Mouse (Mus musculus): ENCODE data around the gene Srsf1. TPM values are rescaled to one million over a fixed set of nuclear protein-coding genes. Genes with fewer than 3 reads are reported as not detected.
A peak's percentile ranks its signal among the peaks of the same experiment; 100 is the strongest.

Gene Srsf1
- polyA plus RNA-seq, 1 experiment, result 143 TPM

- TF ChIP-seq MAX (IDR thresholded peaks at IDR 0.05) (no peak), USF1 (IDR thresholded peaks at IDR 0.05; ENCODE audit: low read depth) (no peak), MYOD1 (IDR thresholded peaks at IDR 0.05; ENCODE audit: control insufficient read depth, insufficient read length, low read depth) (no peak)
Measured at GRCm38 (mm10) chr11:88090293-88090692, 43.1 kb downstream of the Srsf1 start.

GRCm38 (mm10) chr11:88091949-88092348 is 44.8 kb downstream of the Srsf1 start:
- H3K79me3 ChIP-seq (ENCODE audit: low read depth), result no peaks in the 10 kb centered on the region
- no peaks in the 10 kb centered on the region for H3K36me3 ChIP-seq (ENCODE audit: control insufficient read depth, insufficient read depth)
- H3ac ChIP-seq (ENCODE audit: control insufficient read depth, insufficient read length, low read depth), result no peak overlapping the region
- no peak overlapping the region for H3K4me3 ChIP-seq (ENCODE audit: insufficient read depth, poor library complexity, severe bottlenecking)
- H3K27me3 ChIP-seq (ENCODE audit: control insufficient read depth, insufficient read depth, insufficient read length), result no peaks in the 10 kb centered on the region
- no peak for TF ChIP-seq MYOD1 (IDR thresholded peaks at IDR 0.05; ENCODE audit: control insufficient read depth, insufficient read length, low read depth)
- TF ChIP-seq FOSL1 (IDR thresholded peaks at IDR 0.05; ENCODE audit: insufficient read depth, low read length, poor library complexity, severe bottlenecking), result no peak
- no peak for TF ChIP-seq MAX (IDR thresholded peaks at IDR 0.05)
- TF ChIP-seq USF1 (IDR thresholded peaks at IDR 0.05; ENCODE audit: low read depth), result no peak
- TF ChIP-seq MYOG (IDR thresholded peaks at IDR 0.05; ENCODE audit: control insufficient read depth, extremely low read depth, insufficient read length), result no peak
- TF ChIP-seq CTCF (IDR thresholded peaks at IDR 0.05; ENCODE audit: control insufficient read depth, insufficient read depth, insufficient read length), result no peak
- TF ChIP-seq CEBPB (IDR thresholded peaks at IDR 0.05; ENCODE audit: low read depth), result no peak
- H3K79me2 ChIP-seq (ENCODE audit: control insufficient read depth, insufficient read depth), result no peaks in the 10 kb centered on the region

More at GRCm38 (mm10) chr11:88090293-88090692, 43.1 kb downstream of the Srsf1 start:
- Histone ChIP-seq H3K4me3 (ENCODE audit: insufficient read depth, poor library complexity, severe bottlenecking) (no peak overlapping the region), H3K36me3 (ENCODE audit: control insufficient read depth, insufficient read depth) (no peaks in the 10 kb centered on the region), H3K79me3 (ENCODE audit: low read depth) (no peaks in the 10 kb centered on the region), H3K27me3 (ENCODE audit: control insufficient read depth, insufficient read depth, insufficient read length) (no peaks in the 10 kb centered on the region), H3ac (ENCODE audit: control insufficient read depth, insufficient read length, low read depth) (no peak overlapping the region), H3K79me2 (ENCODE audit: control insufficient read depth, insufficient read depth) (no peaks in the 10 kb centered on the region)

- Histone ChIP-seq H3ac (ENCODE audit: control insufficient read depth, insufficient read length, low read depth) (no peak overlapping the region), H3K27me3 (ENCODE audit: control insufficient read depth, insufficient read depth, insufficient read length) (no peaks in the 10 kb centered on the region), H3K79me2 (ENCODE audit: control insufficient read depth, insufficient read depth) (peaks cover 39% of the 10 kb centered on the region), H3K4me3 (ENCODE audit: insufficient read depth, poor library complexity, severe bottlenecking) (no peak overlapping the region), H3K79me3 (ENCODE audit: low read depth) (peaks cover 16% of the 10 kb centered on the region), H3K36me3 (ENCODE audit: control insufficient read depth, insufficient read depth) (no peaks in the 10 kb centered on the region)
- no peak for TF ChIP-seq FOSL1 (IDR thresholded peaks at IDR 0.05; ENCODE audit: insufficient read depth, low read length, poor library complexity, severe bottlenecking)
- TF ChIP-seq MYOD1 (IDR thresholded peaks at IDR 0.05; ENCODE audit: control insufficient read depth, insufficient read length, low read depth), result no peak
- TF ChIP-seq MYOG (IDR thresholded peaks at IDR 0.05; ENCODE audit: control insufficient read depth, extremely low read depth, insufficient read length), result no peak
- TF ChIP-seq CTCF (IDR thresholded peaks at IDR 0.05; ENCODE audit: control insufficient read depth, insufficient read depth, insufficient read length), result no peak
- TF ChIP-seq CEBPB (IDR thresholded peaks at IDR 0.05; ENCODE audit: low read depth), result no peak
- TF ChIP-seq USF1 (IDR thresholded peaks at IDR 0.05; ENCODE audit: low read depth), result no peak
- no peak for TF ChIP-seq MAX (IDR thresholded peaks at IDR 0.05)
Measured at GRCm38 (mm10) chr11:88097173-88097572, 50.0 kb downstream of the Srsf1 start.

- Histone ChIP-seq H3K4me3 (ENCODE audit: insufficient read depth, poor library complexity, severe bottlenecking) (peak within 1 kb of the TSS; percentile 72), H3K79me2 (ENCODE audit: control insufficient read depth, insufficient read depth) (peaks cover 49% of the 10 kb centered on the region), H3K27me3 (ENCODE audit: control insufficient read depth, insufficient read depth, insufficient read length) (no peaks in the 10 kb centered on the region), H3K79me3 (ENCODE audit: low read depth) (peaks cover 22% of the 10 kb centered on the region), H3ac (ENCODE audit: control insufficient read depth, insufficient read length, low read depth) (peak within 1 kb of the TSS; percentile 95), H3K36me3 (ENCODE audit: control insufficient read depth, insufficient read depth) (no peaks in the 10 kb centered on the region)
- TF ChIP-seq USF1 (IDR thresholded peaks at IDR 0.05; ENCODE audit: low read depth) (no peak), CEBPB (IDR thresholded peaks at IDR 0.05; ENCODE audit: low read depth) (no peak), FOSL1 (IDR thresholded peaks at IDR 0.05; ENCODE audit: insufficient read depth, low read length, poor library complexity, severe bottlenecking) (no peak), MYOD1 (IDR thresholded peaks at IDR 0.05; ENCODE audit: control insufficient read depth, insufficient read length, low read depth) (no peak), MYOG (IDR thresholded peaks at IDR 0.05; ENCODE audit: control insufficient read depth, extremely low read depth, insufficient read length) (no peak), CTCF (IDR thresholded peaks at IDR 0.05; ENCODE audit: control insufficient read depth, insufficient read depth, insufficient read length) (no peak), MAX (IDR thresholded peaks at IDR 0.05) (no peak)
Measured at GRCm38 (mm10) chr11:88098021-88098729, 51.0 kb downstream of the Srsf1 start, which contains the start of gene Cuedc1. Cuedc1 (plus strand) TSS chr11:88098058.

GRCm38 (mm10) chr11:88098787-88099598 is 51.8 kb downstream of the Srsf1 start:
- H3ac ChIP-seq (ENCODE audit: control insufficient read depth, insufficient read length, low read depth), result peak overlapping the region; percentile 95
- H3K79me3 ChIP-seq (ENCODE audit: low read depth), result peaks cover 29% of the 10 kb centered on the region
- H3K79me2 ChIP-seq (ENCODE audit: control insufficient read depth, insufficient read depth), result peaks cover 57% of the 10 kb centered on the region
- TF ChIP-seq FOSL1 (IDR thresholded peaks at IDR 0.05; ENCODE audit: insufficient read depth, low read length, poor library complexity, severe bottlenecking) (no peak), CTCF (IDR thresholded peaks at IDR 0.05; ENCODE audit: control insufficient read depth, insufficient read depth, insufficient read length) (peak; percentile 49), MYOD1 (IDR thresholded peaks at IDR 0.05; ENCODE audit: control insufficient read depth, insufficient read length, low read depth) (peak; percentile 16), USF1 (IDR thresholded peaks at IDR 0.05; ENCODE audit: low read depth) (no peak), MAX (IDR thresholded peaks at IDR 0.05) (peak; percentile 19)
- H3K4me3 ChIP-seq (ENCODE audit: insufficient read depth, poor library complexity, severe bottlenecking), result peak overlapping the region; percentile 72
- H3K36me3 ChIP-seq (ENCODE audit: control insufficient read depth, insufficient read depth), result no peaks in the 10 kb centered on the region
- no peaks in the 10 kb centered on the region for H3K27me3 ChIP-seq (ENCODE audit: control insufficient read depth, insufficient read depth, insufficient read length)

All from C2C12 (cell line).